Mouse (Mus musculus): ENCODE measurements around the gene Gm45799.

GRCm38 (mm10) chr7:105639304-105639703 is 1.0 kb upstream of the Gm45799 start:
- TF ChIP-seq CTCF (IDR thresholded peaks at IDR 0.05; ENCODE audit: low read depth) (no peak), EP300 (IDR thresholded peaks at IDR 0.05; ENCODE audit: low read depth) (no peak)
